Mouse (Mus musculus) heart, embryonic 10.5 days (tissue): ENCODE results near the gene St6gal1. TPM values are rescaled to one million over a fixed set of nuclear protein-coding genes. Genes with fewer than 3 reads are reported as not detected.
A peak's percentile ranks its signal among the peaks of the same experiment; 100 is the strongest.

Source experiments
- DNase-seq: peaks from one replicate; pipeline ENCODE4 v3.0.0-alpha.2; 2017; ENCODE audit warnings: low spot score
- H3K27ac ChIP-seq: fragments of 300-500 bp; sonication (generic); 2 replicates; pipeline ENCODE4 v1.5.1; 2016; ENCODE audit warnings: mild to moderate bottlenecking
- H3K27me3 ChIP-seq: fragments of 300-500 bp; sonication (generic); 2 replicates; pipeline ENCODE4 v1.6.1; 2016; ENCODE audit warnings: mild to moderate bottlenecking; ENCODE audit not compliant: poor library complexity, insufficient read depth, severe bottlenecking
- H3K36me3 ChIP-seq: fragments of 300-500 bp; sonication (generic); 2 replicates; pipeline ENCODE4 v1.6.1; 2016; ENCODE audit warnings: mild to moderate bottlenecking, moderate library complexity
- H3K4me1 ChIP-seq: fragments of 300-500 bp; sonication (generic); 2 replicates; pipeline ENCODE4 v1.6.1; 2016; ENCODE audit warnings: mild to moderate bottlenecking
- H3K4me3 ChIP-seq: fragments of 300-500 bp; sonication (generic); 2 replicates; pipeline ENCODE4 v1.5.1; 2016; ENCODE audit warnings: mild to moderate bottlenecking, moderate library complexity
- H3K9me3 ChIP-seq: fragments of 300-500 bp; sonication (generic); 2 replicates; pipeline ENCODE4 v1.6.1; 2016; ENCODE audit warnings: mild to moderate bottlenecking, moderate library complexity
- WGBS: fragments of 180-500 bp; shearing (Covaris S2); methylation state at CpG from one replicate; pipeline ENCODE4 v1.1.7; 2016; 5-methylcytosine and 5-hydroxymethylcytosine counted together
- polyA plus RNA-seq: library from polyadenylated mRNA; unstranded; fragments of >200 nt; fragmentation: Nextera tagmentation; extraction: Ambion mirVana; gene quantifications from 2 replicates; pipeline ENCODE4 v1.2.1, GENCODE M21; 2016

St6gal1 gene
- polyA plus RNA-seq, 1 experiment from 2014 or later, result 18.0 TPM

- Histone ChIP-seq H3K27ac (no peak overlapping the region), H3K4me3 (no peak overlapping the region), H3K36me3 (peaks cover 7% of the 10 kb centered on the region), H3K4me1 (peaks cover 41% of the 10 kb centered on the region), H3K9me3 (no peaks in the 10 kb centered on the region), H3K27me3 (peaks cover 51% of the 10 kb centered on the region; the same call in 1 of the 2 replicates)
- DNase-seq, result no peak
- WGBS, result 66% methylated on average over 5 of the region's 5 CpGs
Measured at GRCm38 (mm10) chr16:23240950-23241259, 16.4 kb downstream of the St6gal1 start.

GRCm38 (mm10) chr16:23243726-23244425, 19.3 kb downstream of the St6gal1 start:
- H3K4me3 ChIP-seq, result no peak overlapping the region
- peaks cover 9% of the 10 kb centered on the region for H3K36me3 ChIP-seq
- no peaks in the 10 kb centered on the region for H3K9me3 ChIP-seq
- peaks cover 21% of the 10 kb centered on the region for H3K4me1 ChIP-seq
- peaks cover 76% of the 10 kb centered on the region for H3K27me3 ChIP-seq
- H3K27ac ChIP-seq, result no peak overlapping the region
- no peak for DNase-seq
- WGBS, result 84% methylated on average over 5 of the region's 5 CpGs

- peaks cover 76% of the 10 kb centered on the region for H3K27me3 ChIP-seq
- H3K4me3 ChIP-seq, result no peak overlapping the region
- H3K9me3 ChIP-seq, result no peaks in the 10 kb centered on the region
- H3K36me3 ChIP-seq, result peaks cover 9% of the 10 kb centered on the region
- WGBS, result 85% methylated on average over 7 of the region's 7 CpGs
- H3K27ac ChIP-seq, result no peak overlapping the region
- H3K4me1 ChIP-seq, result peaks cover 24% of the 10 kb centered on the region
- no peak for DNase-seq
Measured at GRCm38 (mm10) chr16:23244486-23244885, 19.9 kb downstream of the St6gal1 start.

- no peak for DNase-seq
- 49% methylated on average over 4 of the region's 4 CpGs for WGBS
- H3K4me1 ChIP-seq, result peaks cover 32% of the 10 kb centered on the region
- peaks cover 70% of the 10 kb centered on the region for H3K27me3 ChIP-seq
- 0 out of 2 replicates have a peak, but pooled peaks cover 3% of the 10 kb centered on the region for H3K36me3 ChIP-seq
- H3K9me3 ChIP-seq, result no peaks in the 10 kb centered on the region
- no peak overlapping the region for H3K27ac ChIP-seq
- H3K4me3 ChIP-seq, result no peak overlapping the region
Measured at GRCm38 (mm10) chr16:23249285-23249684, 24.7 kb downstream of the St6gal1 start.

GRCm38 (mm10) chr16:23249762-23250161, 25.2 kb downstream of the St6gal1 start:
- WGBS, result 53% methylated on average over 6 of the region's 6 CpGs
- no peaks in the 10 kb centered on the region for H3K9me3 ChIP-seq
- peaks cover 32% of the 10 kb centered on the region for H3K4me1 ChIP-seq
- H3K27me3 ChIP-seq, result peaks cover 70% of the 10 kb centered on the region
- 0 out of 2 replicates have a peak, but pooled peaks cover 3% of the 10 kb centered on the region for H3K36me3 ChIP-seq
- no peak overlapping the region for H3K4me3 ChIP-seq
- H3K27ac ChIP-seq, result no peak overlapping the region
- DNase-seq, result no peak

- WGBS, result 43% methylated on average over 15 of the region's 15 CpGs
- Histone ChIP-seq H3K4me3 (0 out of 2 replicates have a peak overlapping the region, but pooled peaks have one; percentile 8), H3K27me3 (peaks cover 70% of the 10 kb centered on the region), H3K36me3 (0 out of 2 replicates have a peak, but pooled peaks cover 3% of the 10 kb centered on the region), H3K27ac (no peak overlapping the region), H3K9me3 (no peaks in the 10 kb centered on the region), H3K4me1 (peaks cover 32% of the 10 kb centered on the region)
- DNase-seq, result no peak
Measured at GRCm38 (mm10) chr16:23250556-23251444, 26.3 kb downstream of the St6gal1 start.

GRCm38 (mm10) chr16:23251445-23251773, 26.9 kb downstream of the St6gal1 start:
- H3K27me3 ChIP-seq, result peaks cover 70% of the 10 kb centered on the region
- no peak overlapping the region for H3K27ac ChIP-seq
- no peaks in the 10 kb centered on the region for H3K9me3 ChIP-seq
- H3K4me3 ChIP-seq, result no peak overlapping the region
- DNase-seq, result no peak
- H3K36me3 ChIP-seq, result 0 out of 2 replicates have a peak, but pooled peaks cover 3% of the 10 kb centered on the region
- peaks cover 32% of the 10 kb centered on the region for H3K4me1 ChIP-seq
- WGBS, result 51% methylated on average over 2 of the region's 2 CpGs

GRCm38 (mm10) chr16:23253620-23254019, 29.1 kb downstream of the St6gal1 start:
- H3K27me3 ChIP-seq, result peaks cover 61% of the 10 kb centered on the region
- H3K4me3 ChIP-seq, result no peak overlapping the region
- no peak overlapping the region for H3K27ac ChIP-seq
- H3K9me3 ChIP-seq, result no peaks in the 10 kb centered on the region
- 58% methylated on average over 6 of the region's 6 CpGs for WGBS
- no peaks in the 10 kb centered on the region for H3K36me3 ChIP-seq
- peaks cover 51% of the 10 kb centered on the region for H3K4me1 ChIP-seq
- no peak for DNase-seq

GRCm38 (mm10) chr16:23254062-23254461, 29.5 kb downstream of the St6gal1 start:
- 80% methylated on average over 1 of the region's 1 CpGs for WGBS
- DNase-seq, result no peak
- H3K4me1 ChIP-seq, result peaks cover 53% of the 10 kb centered on the region
- no peaks in the 10 kb centered on the region for H3K36me3 ChIP-seq
- no peak overlapping the region for H3K27ac ChIP-seq
- no peak overlapping the region for H3K4me3 ChIP-seq
- no peaks in the 10 kb centered on the region for H3K9me3 ChIP-seq
- peaks cover 61% of the 10 kb centered on the region for H3K27me3 ChIP-seq

GRCm38 (mm10) chr16:23256638-23257037, 32.1 kb downstream of the St6gal1 start:
- Histone ChIP-seq H3K36me3 (no peaks in the 10 kb centered on the region), H3K9me3 (no peaks in the 10 kb centered on the region), H3K27me3 (peaks cover 69% of the 10 kb centered on the region), H3K4me3 (no peak overlapping the region), H3K27ac (peak overlapping the region; percentile 42; the same call in 1 of the 2 replicates), H3K4me1 (peaks cover 48% of the 10 kb centered on the region)
- WGBS, result 52% methylated on average over 7 of the region's 7 CpGs
- DNase-seq, result no peak

- Histone ChIP-seq H3K4me1 (peaks cover 53% of the 10 kb centered on the region), H3K27me3 (peaks cover 57% of the 10 kb centered on the region), H3K27ac (no peak overlapping the region), H3K36me3 (no peaks in the 10 kb centered on the region), H3K9me3 (no peaks in the 10 kb centered on the region), H3K4me3 (no peak overlapping the region)
- DNase-seq, result no peak
- 8% methylated on average over 7 of the region's 7 CpGs for WGBS
Measured at GRCm38 (mm10) chr16:23258429-23258822, 33.9 kb downstream of the St6gal1 start.

- no peak for DNase-seq
Measured at GRCm38 (mm10) chr16:23258823-23259457, 34.4 kb downstream of the St6gal1 start.

GRCm38 (mm10) chr16:23259580-23259979, 35.0 kb downstream of the St6gal1 start:
- Histone ChIP-seq H3K27ac (no peak overlapping the region), H3K4me3 (peak overlapping the region; percentile 3; the same call in 1 of the 2 replicates), H3K36me3 (peaks cover 9% of the 10 kb centered on the region), H3K4me1 (peaks cover 52% of the 10 kb centered on the region), H3K27me3 (peaks cover 62% of the 10 kb centered on the region), H3K9me3 (no peaks in the 10 kb centered on the region)
- 22% methylated on average over 3 of the region's 3 CpGs for WGBS
- no peak for DNase-seq

More at GRCm38 (mm10) chr16:23258823-23259457, 34.4 kb downstream of the St6gal1 start:
- Histone ChIP-seq H3K4me3 (peak overlapping the region; percentile 3; the same call in 1 of the 2 replicates), H3K9me3 (no peaks in the 10 kb centered on the region), H3K36me3 (0 out of 2 replicates have a peak, but pooled peaks cover 3% of the 10 kb centered on the region), H3K4me1 (peaks cover 52% of the 10 kb centered on the region), H3K27me3 (peaks cover 58% of the 10 kb centered on the region), H3K27ac (no peak overlapping the region)
- 9% methylated on average over 4 of the region's 4 CpGs for WGBS
